Mouse (Mus musculus) myocyte (in vitro differentiated cells): ENCODE measurements at regions not wholly inside any gene's neighbourhood (a gene's known extent, or its start where the extent isn't known, plus 50 kb on each side); places are given as distances from the start of the nearest gene placed in this dataset.

Experiments
- E2F4 ChIP-seq: IDR thresholded peaks from one replicate; pipeline ENCODE4 v1.6.1; 2011; ENCODE audit warnings: mild to moderate bottlenecking, control low read depth, moderate library complexity; ENCODE audit not compliant: insufficient read depth
- MYOD1 ChIP-seq, 3 experiments: IDR thresholded peaks; one replicate each; pipeline ENCODE4 v1.6.1; 2011; ENCODE audit warnings: control low read depth in 2 of 3, low read depth in 2 of 3, mild to moderate bottlenecking in 2 of 3, moderate library complexity in 1 of 3; ENCODE audit not compliant: insufficient read length in 2 of 3, control insufficient read depth in 1 of 3
- POLR2A ChIP-seq: IDR thresholded peaks from one replicate; pipeline ENCODE4 v1.6.1; 2011; ENCODE audit warnings: low read depth, mild to moderate bottlenecking, control low read depth, moderate library complexity; ENCODE audit not compliant: insufficient read length
- TCF12 ChIP-seq: IDR thresholded peaks from one replicate; pipeline ENCODE4 v1.6.1; 2011; ENCODE audit warnings: mild to moderate bottlenecking, control low read depth; ENCODE audit not compliant: poor library complexity, insufficient read depth, severe bottlenecking
- USF1 ChIP-seq: IDR thresholded peaks from one replicate; pipeline ENCODE4 v1.6.1; 2011; ENCODE audit warnings: low read depth, mild to moderate bottlenecking, control low read depth, moderate library complexity

DNA sequence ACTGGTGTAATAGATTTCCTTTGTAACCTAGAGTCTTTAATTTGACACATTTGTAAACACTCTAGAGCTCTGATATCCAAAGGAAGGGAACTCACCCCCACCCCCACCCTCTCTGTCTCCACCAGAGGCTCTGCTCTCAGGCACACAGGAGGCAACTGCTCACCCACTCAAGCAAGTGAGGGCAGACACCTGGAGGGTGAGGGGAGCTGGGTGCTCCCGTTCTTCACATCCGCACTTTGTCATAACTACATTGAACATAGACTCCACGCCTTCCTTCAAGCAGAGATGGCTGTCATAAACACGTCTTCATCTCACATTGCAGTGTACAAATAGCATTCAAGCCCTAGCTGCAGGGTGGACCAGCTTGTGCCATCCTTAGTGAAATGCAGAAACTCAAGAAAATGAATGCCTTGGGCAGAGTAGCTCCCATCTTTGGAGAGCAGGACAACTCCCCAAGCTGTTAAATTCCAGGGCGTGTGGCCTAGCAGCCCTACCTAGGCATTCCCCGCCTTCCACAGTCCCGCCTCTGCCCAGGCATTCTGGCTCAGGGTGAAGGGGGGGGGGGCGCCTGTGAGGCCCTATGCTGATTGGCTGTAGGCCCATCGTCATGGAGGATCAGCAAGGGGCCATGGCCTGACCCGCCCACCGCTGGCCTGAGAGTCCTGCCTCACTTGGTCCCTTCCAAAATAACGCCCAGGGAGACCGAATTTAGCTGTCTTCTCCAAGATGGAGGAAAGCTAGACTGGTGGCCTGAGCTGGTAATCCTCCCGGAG lies 72.9 kb downstream of the Psmg1 start:
- TF ChIP-seq TCF12 (no peak), POLR2A (no peak), E2F4 (no peak), MYOD1 (IDR thresholded peaks at IDR 0.05; ENCODE audit: control insufficient read depth in 1 of 3, insufficient read length in 2 of 3, low read depth in 2 of 3) (no peak), USF1 (no peak)
